Mouse (Mus musculus) intestine, postnatal 0 days (tissue): Measurements from ENCODE around the gene Ech1. TPM values are rescaled to one million over a fixed set of nuclear protein-coding genes. Genes with fewer than 3 reads are reported as not detected.
A peak's percentile ranks its signal among the peaks of the same experiment; 100 is the strongest.

Experiments
- ATAC-seq: fragments of 200-750 bp; cut with Nextera tagmentation; 2 replicates; pipeline ENCODE4 v1.8.0; 2017; ENCODE audit warnings: mild to moderate bottlenecking, moderate TSS enrichment, moderate library complexity
- H3K27ac ChIP-seq: fragments of 300-500 bp; sonication (generic); 2 replicates; pipeline ENCODE4 v1.5.1; 2014; ENCODE audit warnings: mild to moderate bottlenecking, low read depth, low read length, moderate library complexity
- H3K27me3 ChIP-seq: fragments of 300-500 bp; sonication (generic); replicated peaks from 2 replicates; pipeline ENCODE4 v1.6.1; 2014; ENCODE audit warnings: low read length, mixed read lengths; ENCODE audit not compliant: control insufficient read depth, insufficient read depth
- H3K36me3 ChIP-seq: fragments of 300-500 bp; sonication (generic); 2 replicates; pipeline ENCODE4 v1.6.1; 2014; ENCODE audit warnings: mild to moderate bottlenecking, moderate library complexity; ENCODE audit not compliant: control insufficient read depth, insufficient read depth
- H3K4me1 ChIP-seq: fragments of 300-500 bp; sonication (generic); replicated peaks from 2 replicates; pipeline ENCODE4 v1.6.1; 2014; ENCODE audit warnings: antibody characterized with exemption, low read length, mixed read lengths; ENCODE audit not compliant: control insufficient read depth, insufficient read depth
- H3K4me2 ChIP-seq: fragments of 300-500 bp; sonication (generic); replicated peaks from 2 replicates; pipeline ENCODE4 v1.6.1; 2014; ENCODE audit warnings: low read depth, mild to moderate bottlenecking, moderate library complexity
- H3K4me3 ChIP-seq: fragments of 300-500 bp; sonication (generic); 2 replicates; pipeline ENCODE4 v1.5.1; 2014; ENCODE audit warnings: low read depth, low read length
- H3K9ac ChIP-seq: fragments of 300-500 bp; sonication (generic); 2 replicates; pipeline ENCODE4 v1.6.1; 2014; ENCODE audit warnings: mild to moderate bottlenecking, low read depth, low read length
- H3K9me3 ChIP-seq: fragments of 300-500 bp; sonication (generic); 2 replicates; pipeline ENCODE4 v1.6.1; 2016; ENCODE audit warnings: mixed run types; ENCODE audit not compliant: control insufficient read depth
- CTCF ChIP-seq: sonication (generic); IDR thresholded peaks from 2 replicates; pipeline ENCODE4 v1.5.1; 2016; ENCODE audit warnings: low read depth, mild to moderate bottlenecking, control low read depth, antibody characterized with exemption, moderate library complexity
- WGBS: fragments of 180-500 bp; shearing (Covaris S2); extraction: QIAGEN DNeasy Blood & Tissue Kit; methylation state at CpG from one replicate; pipeline ENCODE4 v1.1.7; 2014; 5-methylcytosine and 5-hydroxymethylcytosine counted together
- polyA plus RNA-seq: library from polyadenylated mRNA; unstranded; fragments of >200 nt; fragmentation: Nextera tagmentation; extraction: Ambion mirVana; gene quantifications from 2 replicates; pipeline ENCODE4 v1.2.1, GENCODE M21; 2015

The Ech1 gene
- polyA plus RNA-seq, 1 experiment from 2014 or later = 426 TPM

DNA sequence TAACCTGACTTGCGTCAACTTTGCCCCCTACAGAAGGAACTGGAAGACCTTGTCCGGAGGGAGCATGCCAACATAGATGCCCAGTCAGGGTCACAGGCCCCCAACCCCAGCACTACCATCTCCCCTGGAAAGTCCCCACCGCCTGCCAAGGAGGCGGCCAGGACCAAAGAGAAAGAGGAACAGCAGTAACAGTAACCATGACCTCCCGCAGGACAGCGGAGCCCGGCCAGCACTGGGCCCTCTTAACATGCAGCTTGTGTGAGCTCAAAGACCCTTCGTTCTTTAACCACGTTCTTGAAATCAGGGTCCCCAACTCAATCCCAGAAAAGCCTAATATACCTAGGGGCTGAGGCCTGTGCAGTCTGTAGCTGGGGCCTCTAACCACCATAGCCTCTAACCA lies 37.1 kb upstream of the Ech1 start:
- Histone ChIP-seq H3K27me3 (no peaks in the 10 kb centered on the region), H3K9me3 (no peaks in the 10 kb centered on the region), H3K27ac (no peak overlapping the region), H3K4me3 (no peak overlapping the region), H3K36me3 (peaks cover 47% of the 10 kb centered on the region), H3K4me2 (no peak overlapping the region), H3K9ac (no peak overlapping the region), H3K4me1 (peaks cover 5% of the 10 kb centered on the region; the same call in 1 of the 2 replicates)
- TF ChIP-seq CTCF = no peak
- WGBS = 93% methylated on average over 9 of the region's 9 CpGs
- no peak for ATAC-seq

DNA sequence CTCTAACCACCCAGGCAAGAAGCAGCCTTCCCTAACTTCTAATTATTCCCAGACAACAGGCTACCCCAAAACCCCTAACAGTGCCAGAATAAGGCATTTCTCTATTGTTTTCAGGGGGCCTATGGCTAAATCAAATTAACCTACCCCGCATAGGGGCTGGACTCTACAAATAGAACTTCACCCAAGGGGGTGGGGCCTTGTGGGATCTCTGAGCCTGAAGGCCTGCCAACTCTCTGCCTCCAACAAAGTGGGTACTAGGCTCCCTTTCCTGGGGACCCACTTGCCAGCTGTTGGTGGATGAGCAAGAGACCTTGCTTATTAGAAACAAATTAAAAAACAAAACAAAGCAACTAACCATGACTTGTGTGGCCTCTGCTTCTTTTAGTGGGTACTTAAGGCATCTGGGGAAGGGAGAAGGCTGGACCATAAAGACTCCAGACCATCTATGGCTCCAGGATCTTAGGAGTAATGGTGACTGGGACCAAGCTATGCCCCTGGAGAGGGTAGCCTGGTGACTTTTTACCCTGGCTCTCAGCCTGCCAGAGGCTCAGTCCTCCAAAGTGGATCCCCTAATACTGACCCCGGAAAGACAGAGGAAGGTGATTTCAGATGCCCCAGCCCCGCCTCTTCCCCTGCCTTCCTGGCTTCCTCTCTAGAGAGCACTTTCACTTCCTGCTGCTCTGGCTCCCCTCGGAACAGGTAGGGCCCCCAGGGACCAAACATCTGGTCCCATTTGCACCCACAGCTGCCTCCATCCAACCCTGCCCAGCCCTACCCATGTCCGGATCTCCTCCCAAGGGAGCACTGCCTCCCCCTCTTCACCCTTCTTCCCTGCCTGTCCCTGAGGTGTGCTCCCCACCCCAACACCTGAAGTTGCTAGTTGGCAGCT lies 36.5 kb upstream of the Ech1 start, which contains the start of gene Rinl:
Gene Rinl (plus strand): TSS at position 663 of the 889 bp plus-strand sequence.
- no peak within 1 kb of the TSS for H3K4me2 ChIP-seq
- no peaks in the 10 kb centered on the region for H3K9me3 ChIP-seq
- no peak within 1 kb of the TSS for H3K4me3 ChIP-seq
- WGBS = 48% methylated on average over 5 of the region's 5 CpGs
- H3K27ac ChIP-seq = peak within 1 kb of the TSS; percentile 28
- no peak for TF ChIP-seq CTCF
- peaks cover 5% of the 10 kb centered on the region; the same call in 1 of the 2 replicates for H3K4me1 ChIP-seq
- ATAC-seq = no peak
- no peak within 1 kb of the TSS for H3K9ac ChIP-seq
- H3K36me3 ChIP-seq = peaks cover 40% of the 10 kb centered on the region
- H3K27me3 ChIP-seq = no peaks in the 10 kb centered on the region

DNA sequence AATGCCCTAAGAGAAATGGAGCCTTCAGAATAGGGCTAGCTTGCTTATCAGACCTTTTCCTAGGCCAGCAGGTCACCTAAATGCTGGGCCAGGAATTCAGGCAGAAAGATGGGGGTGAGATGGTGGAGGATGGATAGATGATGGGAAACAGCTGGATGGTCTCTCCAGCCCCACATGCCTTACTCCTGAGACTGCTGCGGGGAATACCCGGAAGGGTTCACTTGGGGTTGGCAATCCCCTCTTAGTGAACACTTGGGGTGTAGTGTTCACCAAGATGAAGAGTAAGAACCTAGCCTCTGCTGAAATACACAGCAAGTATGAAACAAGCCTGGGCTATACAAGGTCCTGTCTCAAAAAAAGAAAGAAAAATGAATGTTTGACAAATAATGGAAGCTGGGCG lies 35.8 kb upstream of the Ech1 start:
- Histone ChIP-seq H3K4me2 (no peak overlapping the region), H3K36me3 (peaks cover 33% of the 10 kb centered on the region), H3K4me3 (no peak overlapping the region), H3K27me3 (no peaks in the 10 kb centered on the region), H3K9me3 (no peaks in the 10 kb centered on the region), H3K9ac (no peak overlapping the region), H3K4me1 (peaks cover 5% of the 10 kb centered on the region; the same call in 1 of the 2 replicates), H3K27ac (peak overlapping the region; percentile 28; the same call in 1 of the 2 replicates)
- 51% methylated on average over 3 of the region's 3 CpGs for WGBS
- ATAC-seq = no peak
- TF ChIP-seq CTCF = no peak

DNA sequence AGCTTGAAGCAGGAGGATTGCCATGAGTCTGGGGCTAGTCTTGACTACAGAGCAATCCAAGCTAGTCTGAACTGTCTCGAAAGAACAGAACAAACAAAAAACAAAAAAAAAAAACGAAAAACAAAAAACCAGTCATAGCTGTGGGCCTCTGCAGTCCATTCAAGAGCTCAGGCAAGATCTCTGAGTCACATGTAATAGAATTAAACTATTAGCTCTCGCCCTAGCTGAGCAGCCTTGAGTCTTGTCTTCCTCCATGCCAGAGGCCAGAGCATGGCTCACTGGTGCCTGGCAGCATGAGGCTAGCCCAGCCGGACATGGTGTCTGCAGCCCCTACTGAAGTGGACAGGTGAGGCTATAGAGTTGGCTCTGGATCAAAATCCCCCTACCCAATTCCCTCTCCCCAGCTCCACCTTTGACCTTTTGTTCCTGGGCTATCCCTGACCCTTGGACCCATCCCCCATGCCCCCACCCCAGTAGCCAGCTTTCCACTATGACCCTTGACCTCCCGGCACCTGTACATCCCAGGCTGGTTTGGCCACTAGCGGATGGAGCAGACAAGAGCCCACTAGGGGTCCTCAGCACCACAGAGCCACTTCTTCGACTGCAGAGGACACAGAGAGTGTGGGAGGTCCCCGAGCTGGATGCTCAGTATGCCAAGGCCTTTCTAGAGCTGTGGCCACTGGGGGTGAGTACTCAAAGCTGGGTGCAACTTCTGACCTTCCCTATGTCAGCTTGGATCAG lies 34.8 kb upstream of the Ech1 start:
- H3K36me3 ChIP-seq = peaks cover 26% of the 10 kb centered on the region
- ATAC-seq = no peak
- H3K9ac ChIP-seq = no peak overlapping the region
- no peaks in the 10 kb centered on the region for H3K9me3 ChIP-seq
- peaks cover 5% of the 10 kb centered on the region; the same call in 1 of the 2 replicates for H3K4me1 ChIP-seq
- 62% methylated on average over 8 of the region's 8 CpGs for WGBS
- H3K27ac ChIP-seq = no peak overlapping the region
- TF ChIP-seq CTCF = peak; percentile 65
- H3K4me2 ChIP-seq = no peak overlapping the region
- no peak overlapping the region for H3K4me3 ChIP-seq
- no peaks in the 10 kb centered on the region for H3K27me3 ChIP-seq

DNA sequence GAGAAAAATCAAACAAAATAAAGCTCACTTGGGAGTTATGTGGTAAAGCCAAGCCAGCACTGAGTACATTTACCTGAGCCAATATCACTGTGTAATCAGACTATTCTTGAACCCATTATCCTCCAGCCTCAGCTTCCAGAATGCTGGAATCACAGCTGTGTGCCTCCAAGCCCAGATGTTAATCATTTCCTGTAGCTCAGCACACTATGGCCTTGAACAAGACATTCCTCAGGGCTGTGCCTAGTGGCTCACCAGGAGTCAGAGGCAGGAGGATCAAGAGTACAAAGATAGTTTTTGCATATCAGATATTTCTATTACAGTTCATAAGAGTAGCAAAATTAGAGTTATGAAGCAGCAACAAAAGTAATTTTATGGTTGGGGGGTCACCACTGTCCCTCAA lies 33.3 kb upstream of the Ech1 start:
- Histone ChIP-seq H3K4me1 (peaks cover 5% of the 10 kb centered on the region; the same call in 1 of the 2 replicates), H3K4me2 (no peak overlapping the region), H3K9me3 (no peaks in the 10 kb centered on the region), H3K27me3 (no peaks in the 10 kb centered on the region), H3K9ac (no peak overlapping the region), H3K4me3 (no peak overlapping the region), H3K27ac (no peak overlapping the region), H3K36me3 (peaks cover 11% of the 10 kb centered on the region)
- TF ChIP-seq CTCF = no peak
- no peak for ATAC-seq
